Mouse (Mus musculus) liver, adult 2 months (tissue): ENCODE measurements at regions not wholly inside any gene's neighbourhood (a gene's known extent, or its start where the extent isn't known, plus 50 kb on each side); places are given as distances from the start of the nearest gene placed in this dataset.

ENCODE experiments used
- DNase-seq: peaks from one replicate; pipeline ENCODE4 v3.0.0-alpha.2; 2011; ENCODE audit warnings: low read depth, low spot score; ENCODE audit errors: extremely low read depth
- H3K27ac ChIP-seq: fragments of 200-500 bp; replicated peaks from 2 replicates; pipeline ENCODE4 v1.5.1; 2012; ENCODE audit warnings: low read depth, mild to moderate bottlenecking, control low read depth, inconsistent platforms, low read length; ENCODE audit not compliant: insufficient read depth
- H3K27me3 ChIP-seq: fragments of 200-500 bp; 2 replicates; pipeline ENCODE4 v1.6.1; 2012; ENCODE audit warnings: mild to moderate bottlenecking, moderate library complexity, low read length, inconsistent platforms; ENCODE audit not compliant: control insufficient read depth, insufficient read depth
- H3K36me3 ChIP-seq: fragments of 200-500 bp; 2 replicates; pipeline ENCODE4 v1.6.1; 2012; ENCODE audit warnings: low read length, inconsistent platforms; ENCODE audit not compliant: control insufficient read depth, insufficient read depth
- H3K4me1 ChIP-seq: fragments of 200-500 bp; 2 replicates; pipeline ENCODE4 v1.6.1; 2011; ENCODE audit warnings: low read length; ENCODE audit not compliant: control insufficient read depth, insufficient read depth
- H3K4me3 ChIP-seq: fragments of 200-500 bp; 2 replicates; pipeline ENCODE4 v1.5.1; 2011; ENCODE audit warnings: low read depth, mild to moderate bottlenecking, control low read depth, low read length, moderate library complexity; ENCODE audit not compliant: insufficient read depth
- H3K79me2 ChIP-seq: fragments of 200-500 bp; 2 replicates; pipeline ENCODE4 v1.6.1; 2012; ENCODE audit warnings: inconsistent platforms, mild to moderate bottlenecking, low read length, moderate library complexity; ENCODE audit not compliant: control insufficient read depth, insufficient read depth
- H3K9ac ChIP-seq: fragments of 200-500 bp; 2 replicates; pipeline ENCODE4 v1.6.1; 2012; ENCODE audit warnings: low read depth, mild to moderate bottlenecking, control low read depth, inconsistent platforms, low read length
- CTCF ChIP-seq: fragments of 200-500 bp; IDR thresholded peaks from 2 replicates; pipeline ENCODE4 v1.5.1; 2011; ENCODE audit warnings: low read depth, low read length, control low read depth
- POLR2A ChIP-seq: fragments of 200-500 bp; IDR thresholded peaks from 2 replicates; pipeline ENCODE4 v1.6.1; 2011; ENCODE audit warnings: low read length, control low read depth; ENCODE audit not compliant: insufficient read depth; ENCODE audit errors: extremely low read depth
- WGBS: fragments of 180-500 bp; shearing (Covaris S2); methylation state at CpG from one replicate; pipeline ENCODE4 v1.1.7; 2018; 5-methylcytosine and 5-hydroxymethylcytosine counted together

GRCm38 (mm10) chr3:123754011-123754610 is 63.5 kb upstream of the Ndst3 start:
- DNase-seq = no peak
- no peak overlapping the region for H3K4me3 ChIP-seq
- 82% methylated on average over 7 of the region's 7 CpGs for WGBS
- H3K27ac ChIP-seq = no peak overlapping the region
- no peaks in the 10 kb centered on the region for H3K27me3 ChIP-seq
- H3K36me3 ChIP-seq = no peaks in the 10 kb centered on the region
- TF ChIP-seq POLR2A (no peak), CTCF (no peak)
- no peak overlapping the region for H3K9ac ChIP-seq
- no peaks in the 10 kb centered on the region for H3K79me2 ChIP-seq
- no peaks in the 10 kb centered on the region for H3K4me1 ChIP-seq

GRCm38 (mm10) chr3:123754927-123755326 is 64.3 kb upstream of the Ndst3 start:
- H3K27me3 ChIP-seq = no peaks in the 10 kb centered on the region
- 88% methylated on average over 1 of the region's 1 CpGs for WGBS
- H3K4me3 ChIP-seq = no peak overlapping the region

GRCm38 (mm10) chr3:123765911-123766556 is 75.4 kb upstream of the Ndst3 start:
- Histone ChIP-seq H3K27me3 (no peaks in the 10 kb centered on the region), H3K36me3 (no peaks in the 10 kb centered on the region), H3K4me3 (no peak overlapping the region), H3K4me1 (no peaks in the 10 kb centered on the region), H3K79me2 (no peaks in the 10 kb centered on the region), H3K27ac (no peak overlapping the region), H3K9ac (no peak overlapping the region)
- 67% methylated on average over 3 of the region's 3 CpGs for WGBS
- no peak for TF ChIP-seq CTCF
- TF ChIP-seq POLR2A = no peak
- no peak for DNase-seq

More at GRCm38 (mm10) chr3:123754927-123755326, 64.3 kb upstream of the Ndst3 start:
- DNase-seq = no peak
- Histone ChIP-seq H3K27ac (no peak overlapping the region), H3K79me2 (no peaks in the 10 kb centered on the region), H3K9ac (no peak overlapping the region), H3K4me1 (no peaks in the 10 kb centered on the region), H3K36me3 (no peaks in the 10 kb centered on the region)
- TF ChIP-seq POLR2A = no peak
- TF ChIP-seq CTCF = no peak

GRCm38 (mm10) chr3:123766557-123766913 is 75.9 kb upstream of the Ndst3 start:
- TF ChIP-seq CTCF (no peak), POLR2A (no peak)
- Histone ChIP-seq H3K27ac (no peak overlapping the region), H3K9ac (no peak overlapping the region), H3K4me1 (no peaks in the 10 kb centered on the region), H3K4me3 (no peak overlapping the region), H3K27me3 (no peaks in the 10 kb centered on the region), H3K36me3 (no peaks in the 10 kb centered on the region), H3K79me2 (no peaks in the 10 kb centered on the region)
- 69% methylated on average over 6 of the region's 6 CpGs for WGBS
- DNase-seq = no peak

- Histone ChIP-seq H3K9ac (no peak overlapping the region), H3K79me2 (no peaks in the 10 kb centered on the region), H3K4me1 (no peaks in the 10 kb centered on the region), H3K4me3 (no peak overlapping the region), H3K36me3 (no peaks in the 10 kb centered on the region), H3K27me3 (no peaks in the 10 kb centered on the region), H3K27ac (no peak overlapping the region)
- DNase-seq = no peak
- TF ChIP-seq POLR2A (no peak), CTCF (no peak)
Observed at GRCm38 (mm10) chr3:123780507-123780906, 89.9 kb upstream of the Ndst3 start.

GRCm38 (mm10) chr3:123781581-123781980 is 90.9 kb upstream of the Ndst3 start:
- no peaks in the 10 kb centered on the region for H3K4me1 ChIP-seq
- no peak overlapping the region for H3K4me3 ChIP-seq
- H3K9ac ChIP-seq = no peak overlapping the region
- no peaks in the 10 kb centered on the region for H3K36me3 ChIP-seq
- H3K27ac ChIP-seq = no peak overlapping the region
- no peak for DNase-seq
- H3K27me3 ChIP-seq = no peaks in the 10 kb centered on the region
- no peak for TF ChIP-seq POLR2A
- no peak for TF ChIP-seq CTCF
- no peaks in the 10 kb centered on the region for H3K79me2 ChIP-seq
- WGBS = 50% methylated on average over 1 of the region's 1 CpGs
